Mouse (Mus musculus): ENCODE results near the gene Rrn3.

DNA sequence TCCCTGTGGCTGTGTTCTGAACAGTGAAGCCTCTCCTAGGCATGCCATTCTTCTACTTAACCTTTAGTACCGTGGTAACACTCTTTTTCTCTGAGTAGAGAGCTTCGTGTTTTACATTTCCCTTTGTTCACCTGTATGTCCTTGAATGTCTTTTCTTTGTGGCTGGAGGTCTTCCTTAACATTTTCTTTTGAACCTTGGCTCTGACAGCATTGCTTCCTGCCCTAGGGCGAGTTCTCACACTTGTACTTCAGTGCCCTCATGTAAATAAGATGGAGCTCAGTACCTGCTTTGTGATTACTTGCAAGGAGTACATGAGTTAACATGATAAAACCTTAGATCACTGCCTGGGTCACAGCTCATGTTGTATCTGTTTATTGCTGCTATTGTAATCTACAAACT lies 5.4 kb downstream of the Rrn3 start:
- no peak for TF ChIP-seq GATA1 (IDR thresholded peaks at IDR 0.05; ENCODE audit: borderline replicate concordance, low read length)
- no peak for TF ChIP-seq FLI1 (IDR thresholded peaks at IDR 0.05; ENCODE audit: low read length)

All from megakaryocyte, embryonic 14.5 days (primary cell).